Mouse (Mus musculus) erythroblast, embryonic 14.5 days (primary cell): ENCODE results near the gene Mak. TPM values are rescaled to one million over a fixed set of nuclear protein-coding genes. Genes with fewer than 3 reads are reported as not detected.
A peak's percentile ranks its signal among the peaks of the same experiment; 100 is the strongest.
"Not testable (repeated sequence)": the region's sequence is repeated elsewhere in the genome, so short reads cannot be mapped to it uniquely, and the experiment has no call there.

Experiments
- H3K27me3 ChIP-seq: 2 replicates; pipeline ENCODE4 v1.6.1; 2012; ENCODE audit warnings: inconsistent platforms; ENCODE audit not compliant: control insufficient read depth
- H3K36me3 ChIP-seq: 2 replicates; pipeline ENCODE4 v1.6.1; 2012; ENCODE audit warnings: mild to moderate bottlenecking, inconsistent platforms; ENCODE audit not compliant: control insufficient read depth
- H3K4me1 ChIP-seq: 2 replicates; pipeline ENCODE4 v1.6.1; 2012; ENCODE audit warnings: inconsistent platforms; ENCODE audit not compliant: control insufficient read depth
- H3K4me3 ChIP-seq: replicated peaks from 2 replicates; pipeline ENCODE3; 2012; ENCODE audit warnings: moderate library complexity, mild to moderate bottlenecking, inconsistent platforms
- H3K9me3 ChIP-seq: 2 replicates; pipeline ENCODE4 v1.6.1; 2012; ENCODE audit warnings: low read length, inconsistent platforms, mixed read lengths; ENCODE audit not compliant: control insufficient read depth
- GATA1 ChIP-seq: IDR thresholded peaks from 2 replicates; pipeline ENCODE4 v1.6.1; 2012; ENCODE audit warnings: low read length, inconsistent platforms, mixed read lengths
- TAL1 ChIP-seq: IDR thresholded peaks from 3 replicates; pipeline ENCODE4 v1.6.1; 2012; ENCODE audit warnings: low read length, inconsistent platforms, mixed read lengths
- polyA plus RNA-seq: library from polyadenylated mRNA; stranded (reverse); fragments of >175 nt; gene quantifications from 2 replicates; pipeline ENCODE4 v1.2.3, GENCODE M21; 2012

Gene Mak
- polyA plus RNA-seq, 1 experiment: not detected

DNA sequence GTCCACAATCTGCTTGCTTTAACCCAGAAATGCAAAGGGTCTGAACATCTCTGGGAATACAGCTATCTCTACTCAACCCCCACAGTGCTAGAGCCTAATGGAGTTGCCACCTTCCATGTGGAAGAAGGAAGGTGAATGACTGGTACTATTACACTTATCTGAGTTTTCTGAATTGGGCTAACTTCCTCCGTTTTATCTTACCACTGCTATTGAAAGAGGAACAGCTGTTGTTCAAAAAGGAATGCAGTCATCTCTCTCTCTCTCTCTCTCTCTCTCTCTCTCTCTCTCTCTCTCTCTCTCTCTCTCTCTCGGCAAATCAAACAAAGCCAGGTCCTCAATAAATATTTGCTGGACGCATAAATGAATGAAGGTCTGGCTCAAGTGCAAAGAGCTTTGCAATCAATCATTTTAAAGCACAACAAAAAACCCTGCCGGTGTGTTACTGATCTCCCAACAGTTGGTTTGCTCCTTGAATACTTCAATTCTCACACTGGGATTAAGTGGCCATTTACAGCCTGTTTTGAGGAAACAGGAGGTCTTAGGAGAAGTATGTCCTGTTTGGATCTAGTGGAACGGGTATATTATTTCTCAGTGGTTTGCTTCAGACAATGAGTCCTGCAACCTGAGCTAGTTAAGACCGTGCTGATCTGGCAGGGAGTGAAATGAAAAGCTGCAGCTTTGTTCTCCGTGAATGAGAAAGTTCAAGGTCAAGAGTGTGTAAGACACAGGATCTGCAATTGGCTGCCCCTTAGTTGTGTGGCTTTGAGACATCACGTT lies 84.8 kb downstream of the Mak start:
- H3K27me3 ChIP-seq: no peaks in the 10 kb centered on the region
- TF ChIP-seq TAL1 (no peak), GATA1 (no peak)
- H3K4me1 ChIP-seq: peaks cover 27% of the 10 kb centered on the region
- no peak overlapping the region for H3K4me3 ChIP-seq
- no peaks in the 10 kb centered on the region for H3K9me3 ChIP-seq
- no peaks in the 10 kb centered on the region for H3K36me3 ChIP-seq

DNA sequence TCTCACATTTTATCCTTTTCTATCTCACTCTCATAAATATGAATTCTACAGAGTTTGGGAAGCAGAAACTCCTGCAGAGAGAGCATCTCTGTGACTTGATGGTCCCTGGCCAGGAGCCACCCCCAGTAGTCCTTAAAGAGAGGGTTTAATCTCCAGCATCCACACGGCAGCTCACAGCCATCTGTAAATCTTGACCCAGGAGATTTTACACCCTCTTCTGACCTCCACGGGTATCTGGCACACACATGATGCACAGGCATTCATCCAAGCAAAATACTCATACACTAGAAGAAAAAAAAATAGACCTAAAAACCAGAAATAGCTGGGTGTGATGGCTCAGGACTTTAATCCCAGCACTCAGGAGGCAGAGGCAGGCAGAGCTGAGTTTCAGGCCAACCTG lies 91.1 kb downstream of the Mak start:
- Histone ChIP-seq H3K4me1 (peaks cover 71% of the 10 kb centered on the region), H3K9me3 (no peaks in the 10 kb centered on the region), H3K4me3 (no peak overlapping the region), H3K36me3 (no peaks in the 10 kb centered on the region; the same call in 1 of the 2 replicates), H3K27me3 (no peaks in the 10 kb centered on the region)
- TF ChIP-seq TAL1 (peak; percentile 59; the same call in 2 of the 3 replicates), GATA1 (peak; percentile 37; the same call in 1 of the 2 replicates)

DNA sequence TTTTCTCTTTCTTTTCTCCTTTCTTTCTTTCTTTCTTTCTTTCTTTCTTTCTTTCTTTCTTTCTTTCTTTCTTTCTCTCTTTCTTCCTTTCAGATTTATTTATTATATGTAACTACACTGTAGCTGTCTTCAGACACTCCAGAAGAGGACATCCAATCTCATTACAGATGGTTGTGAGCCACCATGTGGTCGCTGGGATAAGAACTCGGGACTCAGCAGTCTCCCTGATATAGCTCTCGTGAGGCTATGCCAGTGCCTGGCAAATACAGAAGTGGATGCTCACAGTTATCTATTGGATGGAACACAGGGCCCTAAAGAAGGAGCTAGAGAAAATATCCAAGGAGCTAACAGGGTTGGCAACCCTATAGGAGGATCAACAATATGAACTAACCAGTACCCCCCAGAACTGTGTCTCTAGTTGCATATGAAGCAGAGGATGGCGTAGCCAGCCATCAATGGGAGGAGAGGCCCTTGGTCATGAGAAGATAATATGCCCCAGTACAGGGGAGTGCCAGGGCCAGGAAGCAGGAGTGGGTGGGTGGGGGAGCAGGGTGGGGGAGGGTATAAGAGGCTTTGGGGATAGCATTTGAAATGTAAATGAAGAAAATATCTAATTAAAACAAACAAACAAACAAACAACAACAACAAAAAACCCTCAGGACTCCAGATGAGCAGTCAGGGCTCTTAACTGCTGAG lies 91.8 kb downstream of the Mak start:
- not testable (repeated sequence) for H3K9me3 ChIP-seq, H3K27me3 ChIP-seq, H3K36me3 ChIP-seq, H3K4me3 ChIP-seq
- TF ChIP-seq TAL1 (peak; percentile 64; the same call in 2 of the 3 replicates), GATA1 (peak; percentile 22; the same call in 1 of the 2 replicates)
- peaks cover 77% of the 10 kb centered on the region for H3K4me1 ChIP-seq

DNA sequence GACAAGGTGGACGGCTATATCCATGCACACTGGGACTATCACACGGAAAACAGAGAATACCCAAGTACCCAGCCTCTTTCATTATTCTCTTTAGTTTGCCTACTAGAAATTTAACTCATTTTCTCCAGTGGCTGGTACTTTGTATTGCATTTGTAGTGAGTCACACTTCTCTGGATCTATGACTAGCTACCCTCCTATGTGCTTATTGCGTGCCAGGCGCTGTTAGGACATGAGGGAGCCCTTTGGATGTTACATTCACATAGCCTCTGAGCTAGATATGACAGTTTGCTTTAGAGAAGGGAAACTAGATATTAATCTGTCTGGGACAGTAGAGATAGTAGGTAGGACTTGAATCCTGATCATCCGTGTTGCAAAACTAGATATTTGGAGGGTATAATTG lies 93.4 kb downstream of the Mak start:
- no peaks in the 10 kb centered on the region; the same call in 1 of the 2 replicates for H3K9me3 ChIP-seq
- no peaks in the 10 kb centered on the region for H3K27me3 ChIP-seq
- peaks cover 81% of the 10 kb centered on the region for H3K4me1 ChIP-seq
- H3K4me3 ChIP-seq: no peak overlapping the region
- TF ChIP-seq TAL1 (no peak), GATA1 (no peak)
- no peaks in the 10 kb centered on the region; the same call in 1 of the 2 replicates for H3K36me3 ChIP-seq

DNA sequence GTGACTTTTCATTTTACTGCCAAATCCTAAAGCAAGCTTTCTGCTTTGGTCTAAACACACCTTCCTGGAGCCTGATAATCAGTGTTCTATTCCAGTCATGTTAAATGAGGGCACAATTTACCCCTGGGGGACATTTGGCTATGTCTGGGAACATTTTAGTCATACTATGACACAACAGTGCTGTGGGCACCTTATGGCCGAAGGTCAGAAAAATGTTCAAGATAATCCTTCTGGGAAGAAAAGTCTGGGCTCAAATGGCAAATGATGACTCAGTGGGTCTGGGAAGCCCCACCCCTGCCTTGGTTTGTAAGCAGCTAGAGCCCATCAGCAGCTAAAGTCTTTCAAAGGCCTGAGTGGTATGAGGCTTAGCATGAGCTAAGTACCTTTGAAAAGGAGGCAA lies 96.7 kb downstream of the Mak start:
- H3K36me3 ChIP-seq: no peaks in the 10 kb centered on the region; the same call in 1 of the 2 replicates
- no peak for TF ChIP-seq TAL1
- TF ChIP-seq GATA1: no peak
- no peak overlapping the region for H3K4me3 ChIP-seq
- peaks cover 58% of the 10 kb centered on the region for H3K4me1 ChIP-seq
- no peaks in the 10 kb centered on the region; the same call in 1 of the 2 replicates for H3K9me3 ChIP-seq
- H3K27me3 ChIP-seq: no peaks in the 10 kb centered on the region

DNA sequence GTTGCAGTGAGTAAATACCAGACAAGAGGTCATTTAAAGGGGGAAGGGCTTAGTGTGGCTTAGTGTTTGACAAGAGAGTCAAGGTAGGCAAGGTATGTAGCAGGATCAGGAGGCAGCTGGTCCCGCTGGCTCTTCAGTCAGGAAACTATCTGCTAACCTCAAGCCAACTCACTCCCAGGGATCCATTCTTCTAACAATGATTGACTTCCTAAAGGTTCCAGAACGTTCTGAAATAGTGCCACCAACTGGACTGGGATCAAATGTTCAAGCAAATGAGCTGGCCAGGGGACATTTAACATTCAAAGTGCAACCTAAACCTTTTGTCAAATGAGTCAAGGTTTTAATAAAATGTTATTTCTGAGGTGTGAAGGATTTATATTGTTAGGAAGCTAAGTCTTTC lies 100.2 kb downstream of the Mak start:
- no peak for TF ChIP-seq TAL1
- no peak for TF ChIP-seq GATA1
- Histone ChIP-seq H3K36me3 (no peaks in the 10 kb centered on the region; the same call in 1 of the 2 replicates), H3K9me3 (no peaks in the 10 kb centered on the region; the same call in 1 of the 2 replicates), H3K4me1 (peaks cover 28% of the 10 kb centered on the region), H3K4me3 (no peak overlapping the region), H3K27me3 (no peaks in the 10 kb centered on the region)

DNA sequence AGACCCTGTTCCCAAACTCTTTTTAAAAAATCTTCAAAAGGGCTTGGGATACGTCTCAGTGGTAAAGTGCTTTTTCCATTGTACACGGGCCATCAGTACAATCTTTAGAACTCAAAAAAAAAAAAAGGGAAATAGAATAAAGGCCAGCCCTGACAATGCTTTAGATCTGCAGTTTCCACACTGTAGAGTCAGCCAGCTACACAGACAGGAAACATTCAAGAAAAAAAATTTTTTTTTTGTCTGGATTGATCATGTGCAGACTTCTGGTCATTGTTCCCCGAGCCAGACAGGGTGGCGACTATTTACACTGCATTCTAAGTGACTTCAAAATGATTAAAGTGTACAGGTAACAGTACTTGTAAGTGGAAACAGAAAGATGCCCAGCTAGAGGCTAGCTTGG lies 100.9 kb downstream of the Mak start:
- Histone ChIP-seq H3K36me3 (no peaks in the 10 kb centered on the region; the same call in 1 of the 2 replicates), H3K27me3 (no peaks in the 10 kb centered on the region), H3K4me3 (no peak overlapping the region), H3K4me1 (peaks cover 22% of the 10 kb centered on the region), H3K9me3 (no peaks in the 10 kb centered on the region; the same call in 1 of the 2 replicates)
- TF ChIP-seq TAL1: no peak
- TF ChIP-seq GATA1: no peak

DNA sequence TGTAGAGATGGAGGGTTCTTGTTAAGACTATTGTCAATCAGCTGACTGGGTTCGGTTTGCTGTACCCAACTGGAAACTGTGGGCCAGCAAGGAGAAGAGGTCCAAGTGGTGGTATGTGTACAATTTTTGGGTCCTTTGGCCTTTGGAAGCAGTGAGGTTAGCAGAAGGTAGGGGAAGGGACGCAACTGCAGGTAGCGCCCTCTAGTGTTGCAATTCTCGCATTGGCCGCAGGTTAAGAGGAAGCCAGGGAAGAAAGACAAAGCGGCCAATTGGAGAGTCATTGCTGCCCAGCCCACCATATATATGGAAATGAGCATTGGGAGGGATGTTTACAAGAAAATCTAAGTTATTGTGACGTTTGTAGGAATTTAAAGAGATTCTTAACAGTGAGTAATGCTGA lies 101.9 kb downstream of the Mak start:
- H3K27me3 ChIP-seq: no peaks in the 10 kb centered on the region
- peaks cover 11% of the 10 kb centered on the region for H3K4me1 ChIP-seq
- no peak for TF ChIP-seq TAL1
- no peak for TF ChIP-seq GATA1
- H3K4me3 ChIP-seq: no peak overlapping the region
- H3K9me3 ChIP-seq: no peaks in the 10 kb centered on the region; the same call in 1 of the 2 replicates
- no peaks in the 10 kb centered on the region; the same call in 1 of the 2 replicates for H3K36me3 ChIP-seq

Other genes with a start within 250 kb of the Mak start
- gene Gcnt2, start 220.0 kb downstream of the Mak start, polyA plus RNA-seq: not detected in 2 replicates
- gene Pak1ip1, start 78.7 kb downstream of the Mak start, polyA plus RNA-seq: 5.2 and 6.2 TPM in 2 replicates
- 128 and 145 TPM in 2 replicates for gene Tmem14c, start 63.4 kb downstream of the Mak start, polyA plus RNA-seq
- gene Gcm2, start 31.3 kb upstream of the Mak start, polyA plus RNA-seq: not detected in 2 replicates
- gene Sycp2l, start 34.6 kb upstream of the Mak start, polyA plus RNA-seq: not detected in 2 replicates
- 0.01 TPM in 1 of 2 replicates, not detected in the other for gene Elovl2, start 140.7 kb upstream of the Mak start, polyA plus RNA-seq
- 0.09 and 0.14 TPM in 2 replicates for gene Smim13, start 170.1 kb upstream of the Mak start, polyA plus RNA-seq
- not detected in 2 replicates for gene Gm17364, start 194.3 kb upstream of the Mak start, polyA plus RNA-seq